ENCODE assay signal across 30 mouse cellular contexts in the genomic region with DNA sequence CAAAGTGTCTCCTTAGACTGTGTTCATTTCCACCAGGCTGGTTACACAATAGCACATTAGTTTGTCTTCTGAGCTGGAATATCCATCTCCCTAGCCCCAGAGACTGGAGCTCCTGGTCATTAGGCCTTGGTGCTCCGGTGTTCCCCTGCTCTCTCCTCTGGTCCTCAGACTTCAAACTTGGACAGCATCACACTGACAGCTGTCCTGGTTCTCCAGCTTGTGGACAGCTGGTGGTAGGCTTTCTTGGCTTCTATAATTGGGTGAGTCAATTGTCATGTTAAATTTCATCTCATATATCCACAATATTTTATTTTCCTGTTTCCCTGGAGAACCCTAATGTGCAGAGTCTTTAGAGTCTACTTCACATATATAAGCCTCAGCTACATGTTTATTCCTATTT. TPM values are rescaled to one million over a fixed set of nuclear protein-coding genes. Genes with fewer than 3 reads are reported as not detected.
"Had no signal": no experiment of that assay in that cellular context is flagged by ENCODE, and none has a peak within 500 bp of the region (broad histone marks: within the 10 kb centered on the region; RNA-seq: fewer than 3 reads in every experiment).

No protein-coding gene starts in this region.

- ATAC-seq: forebrain, embryonic 13.5 days; forebrain, embryonic 14.5 days; forebrain, embryonic 15.5 days; forebrain, embryonic 16.5 days; forebrain, postnatal 0 days had no signal

- H3K4me3 ChIP-seq: embryonic facial prominence, embryonic 10.5 days; embryonic facial prominence, embryonic 12.5 days; embryonic facial prominence, embryonic 13.5 days; embryonic facial prominence, embryonic 15.5 days; erythroblast, embryonic 14.5 days; forebrain, embryonic 10.5 days; forebrain, embryonic 12.5 days; forebrain, embryonic 13.5 days; forebrain, embryonic 15.5 days; gastrocnemius, adult 2 months; heart, adult 2 months; heart, embryonic 10.5 days had no signal

- H3K27me3 ChIP-seq: embryonic facial prominence, embryonic 12.5 days; embryonic facial prominence, embryonic 13.5 days; embryonic facial prominence, embryonic 15.5 days; forebrain, embryonic 12.5 days; forebrain, embryonic 13.5 days; forebrain, embryonic 15.5 days had no signal

- H3K4me2 ChIP-seq: embryonic facial prominence, embryonic 12.5 days; embryonic facial prominence, embryonic 13.5 days; embryonic facial prominence, embryonic 15.5 days; forebrain, embryonic 12.5 days; forebrain, embryonic 13.5 days; forebrain, embryonic 15.5 days had no signal

- DNase-seq: cerebellum, adult 2 months; cerebellum, adult 9-10 months; cerebellum, adult 9-11 months; cerebellum, postnatal 14 days; cerebellum, postnatal 25 days; cerebellum, postnatal 36 days; embryo, embryonic 11 days; forebrain, postnatal 0 days; gastrocnemius, adult 2 months; gastrocnemius, postnatal 10 days; gastrocnemius, postnatal 14 days; gastrocnemius, postnatal 25 days; gastrocnemius, postnatal 36 days; heart, adult 11 months; heart, adult 18-20 months; heart, adult 2 months had no signal

- H3K36me3 ChIP-seq: embryonic facial prominence, embryonic 10.5 days; embryonic facial prominence, embryonic 12.5 days; embryonic facial prominence, embryonic 13.5 days; embryonic facial prominence, embryonic 15.5 days; forebrain, embryonic 10.5 days; forebrain, embryonic 12.5 days; forebrain, embryonic 15.5 days; heart, embryonic 10.5 days had no signal

RNA-seq across cellular contexts. Expression of gene Fras1, which starts 51.5 kb away (rescaled TPM):
- total RNA-seq: common myeloid progenitor, adult 5-6 weeks; granulocyte monocyte progenitor cell, adult 5-6 weeks had no signal
